Mouse (Mus musculus) heart, postnatal 10 days (tissue): Measurements from ENCODE around the gene Slc4a1ap. TPM values are rescaled to one million over a fixed set of nuclear protein-coding genes. Genes with fewer than 3 reads are reported as not detected.
"Not testable (repeated sequence)": the region's sequence is repeated elsewhere in the genome, so short reads cannot be mapped to it uniquely, and the experiment has no call there.

Experiments
- DNase-seq, 2 experiments: peaks; one replicate each; pipeline ENCODE4 v3.0.0; 2021
- intact Hi-C: fragments of 180-260 bp; cut with DNase I; formaldehyde crosslinking; loops from one replicate; pipeline ENCODE4 v1.15.1; 2025
- total RNA-seq, 2 experiments: library from RNA; stranded (reverse); gene quantifications; 2 replicates each; pipeline ENCODE4 v1.2.3; 2021

The Slc4a1ap gene
- total RNA-seq, 2 experiments from 2014 or later = 19.2 to 23.2 TPM

- intact Hi-C loops = loop anchor here (2.0 to 5.0 kb wide), 3 partner anchors 50 to 362 kb away; partner anchors contain the start of genes Babam2 and Rbks
- peak; percentile 72 to 85 for DNase-seq
These were observed 38.2 kb downstream of the Slc4a1ap start for GRCm38 (mm10) chr5:31564976-31565375.

GRCm38 (mm10) chr5:31566026-31566425 lies 39.2 kb downstream of the Slc4a1ap start:
- no peak for DNase-seq
- intact Hi-C loops = no loop called here

- no peak for DNase-seq
- intact Hi-C loops = no loop called here
These were observed 39.7 kb downstream of the Slc4a1ap start for GRCm38 (mm10) chr5:31566457-31566856.

GRCm38 (mm10) chr5:31567951-31568657 lies 41.3 kb downstream of the Slc4a1ap start:
- intact Hi-C loops = no loop called here
- DNase-seq = no peak

GRCm38 (mm10) chr5:31571023-31571608 lies 44.3 kb downstream of the Slc4a1ap start:
- intact Hi-C loops = loop anchor here (2.0 kb wide), 1 partner anchor 26 kb away; the partner anchor contains the start of gene Mrpl33
- peak; percentile 80 to 86 for DNase-seq

GRCm38 (mm10) chr5:31573722-31574121 lies 46.9 kb downstream of the Slc4a1ap start:
- intact Hi-C loops = no loop called here
- DNase-seq = no peak

- no peak for DNase-seq
- intact Hi-C loops = no loop called here
These were observed 49.8 kb downstream of the Slc4a1ap start for GRCm38 (mm10) chr5:31576539-31576975.

- no peak for DNase-seq
- intact Hi-C loops = no loop called here
These were observed 54.5 kb downstream of the Slc4a1ap start for GRCm38 (mm10) chr5:31581263-31581662.

- DNase-seq = no peak
- intact Hi-C loops = no loop called here
These were observed 55.1 kb downstream of the Slc4a1ap start for GRCm38 (mm10) chr5:31581932-31582331.

- no peak for DNase-seq
- intact Hi-C loops = no loop called here
These were observed 56.5 kb downstream of the Slc4a1ap start for GRCm38 (mm10) chr5:31583261-31583660.

GRCm38 (mm10) chr5:31585526-31585925 lies 58.7 kb downstream of the Slc4a1ap start:
- intact Hi-C loops = no loop called here
- DNase-seq = no peak

- intact Hi-C loops = no loop called here
- no peak for DNase-seq
These were observed 61.2 kb downstream of the Slc4a1ap start for GRCm38 (mm10) chr5:31588016-31588415.

GRCm38 (mm10) chr5:31588672-31589071 lies 61.9 kb downstream of the Slc4a1ap start:
- intact Hi-C loops, DNase-seq: not testable (repeated sequence)

GRCm38 (mm10) chr5:31589711-31590319 lies 63.0 kb downstream of the Slc4a1ap start:
- no peak for DNase-seq
- intact Hi-C loops = loop anchor here (10.0 kb wide), 1 partner anchor 555 kb away; no protein-coding TSS in a partner anchor

GRCm38 (mm10) chr5:31591122-31591521 lies 64.3 kb downstream of the Slc4a1ap start:
- intact Hi-C loops = loop anchor here (10.0 kb wide), 1 partner anchor 554 kb away; no protein-coding TSS in a partner anchor
- DNase-seq = no peak

GRCm38 (mm10) chr5:31595868-31596267 lies 69.1 kb downstream of the Slc4a1ap start:
- intact Hi-C loops = loop anchor here (2.0 to 10.0 kb wide), 3 partner anchors 25 to 601 kb away; no protein-coding TSS in a partner anchor
- no peak for DNase-seq

GRCm38 (mm10) chr5:31596481-31597429 lies 70.0 kb downstream of the Slc4a1ap start, which contains the start of gene Mrpl33:
Mrpl33 (plus strand) TSS chr5:31596935.
- intact Hi-C loops = loop anchor here (2.0 to 10.0 kb wide), 3 partner anchors 26 to 601 kb away; no protein-coding TSS in a partner anchor
- peak; percentile 61 to 63 for DNase-seq

GRCm38 (mm10) chr5:31597430-31597944 lies 70.7 kb downstream of the Slc4a1ap start:
- intact Hi-C loops = loop anchor here (2.0 to 10.0 kb wide), 3 partner anchors 27 to 600 kb away; no protein-coding TSS in a partner anchor
- DNase-seq = no peak

- no peak for DNase-seq
- intact Hi-C loops = loop anchor here (5.0 to 10.0 kb wide), 2 partner anchors 547 to 599 kb away; no protein-coding TSS in a partner anchor
These were observed 71.3 kb downstream of the Slc4a1ap start for GRCm38 (mm10) chr5:31598121-31598520.

- peak; percentile 34 to 44 for DNase-seq
- intact Hi-C loops = loop anchor here (5.0 to 10.0 kb wide), 2 partner anchors 546 to 599 kb away; no protein-coding TSS in a partner anchor
These were observed 71.8 kb downstream of the Slc4a1ap start for GRCm38 (mm10) chr5:31598579-31598978.
